In genomic region chr11:72760781-72761180, GRCm38 (mm10) we compare ENCODE assay signal across 23 mouse cellular contexts. TPM values are rescaled to one million over a fixed set of nuclear protein-coding genes. Genes with fewer than 3 reads are reported as not detected.
DNase-seq lines count a peak whose midpoint lies in the region; ATAC-seq and TF ChIP-seq lines count a peak whose summit lies in the region.
"Had no signal": no experiment of that assay in that cellular context is flagged by ENCODE, and none has a peak within 500 bp of the region (broad histone marks: within the 10 kb centered on the region; RNA-seq: fewer than 3 reads in every experiment).

No protein-coding gene starts in this region.

- ATAC-seq in monocyte, adult 5-6 weeks (replicated peaks; ENCODE audit: insufficient number of reproducible peaks, low FRiP score, low TSS enrichment, poor library complexity, severe bottlenecking), result no peak
- ATAC-seq: activated CD4-positive, CD25-positive, alpha-beta regulatory T cell, adult 4 months; CD4-positive, CD25-positive, alpha-beta regulatory T cell, adult 4 months; Patski had no signal

- H3K79me2 ChIP-seq in CH12.LX (replicated peaks; ENCODE audit: control insufficient read depth, extremely low read depth, insufficient read depth, poor library complexity, severe bottlenecking) (no peaks in the 10 kb centered on the region), MEL (ENCODE audit: control insufficient read depth, insufficient read depth, low read length, poor library complexity) (no peaks in the 10 kb centered on the region)

- in situ Hi-C loops in CH12.LX (cut with MboI; ENCODE audit: low pct_ligation_motif_present, low pct_unique_long_range_greater_than_20kb, low sequenced_read_pairs), result no loop called here
- in situ Hi-C loops in ES-E14 (cut with MboI; ENCODE audit: low sequenced_read_pairs in 2 of 2, unreplicated experiment in 2 of 2), result no loop called here

- DNase-seq in CH12.LX (ENCODE audit: extremely low read depth), result no peak
- no peak for DNase-seq in ES-E14 (ENCODE audit: low read depth, low spot score)
- no peak for DNase-seq in MEL (ENCODE audit: low read depth, low spot score)
- no peak for DNase-seq in spleen, postnatal 10 days (ENCODE audit: low spot score in 2 of 2)
- no peak for DNase-seq in natural killer cell, adult 2 months (ENCODE audit: low spot score in 2 of 2)
- DNase-seq: adrenal gland, adult 2 months; adrenal gland, adult 8-10 months; adrenal gland, postnatal 10 days; adrenal gland, postnatal 14 days; adrenal gland, postnatal 25 days; adrenal gland, postnatal 36 days; B cell, adult 2 months; cerebellum, adult 11 months; cerebellum, adult 11-12 months; cerebellum, adult 18-20 months; cerebellum, adult 2 months; cerebellum, adult 8-10 months; cerebellum, adult 9-10 months had no signal

- H3K36me3 ChIP-seq in CH12.LX (replicated peaks in 1 of 2; ENCODE audit: control insufficient read depth in 1 of 2, insufficient read depth in 1 of 2, low read length in 1 of 2) (peaks cover 81 to 88% of the 10 kb centered on the region in 2 experiments), ES-E14 (ENCODE audit: control insufficient read depth, insufficient read depth, low read length, poor library complexity, severe bottlenecking) (peaks cover 32% of the 10 kb centered on the region), MEL (ENCODE audit: control insufficient read depth in 1 of 2, insufficient read depth in 2 of 2, low read length in 2 of 2) (peaks cover 4 to 67% of the 10 kb centered on the region in 2 experiments)

- no peak for TF ChIP-seq CTCF in CH12.LX (conservative IDR thresholded peaks at IDR 0.05 in 1 of 2, IDR thresholded peaks at IDR 0.05 in 1 of 2; ENCODE audit: low read depth in 2 of 2, low read length in 2 of 2)
- TF ChIP-seq CTCF in MEL (IDR thresholded peaks at IDR 0.05 in 2 of 3, conservative IDR thresholded peaks at IDR 0.05 in 1 of 3; ENCODE audit: control insufficient read depth in 1 of 3, insufficient read depth in 1 of 3, low read depth in 2 of 3, low read length in 3 of 3, poor library complexity in 1 of 3, severe bottlenecking in 1 of 3), result no peak

- dilution Hi-C loops in CH12.LX (cut with MboI; ENCODE audit: extremely low pct_ligation_motif_present, extremely low pct_unique_long_range_greater_than_20kb, low sequenced_read_pairs), result no loop called here

- H3K9ac ChIP-seq in CH12.LX (ENCODE audit: insufficient read depth, low read depth) (no peak overlapping the region), ES-E14 (ENCODE audit: insufficient read depth, low read depth, low read length, poor library complexity, severe bottlenecking) (no peak overlapping the region), MEL (ENCODE audit: control insufficient read depth, low read depth, low read length, poor library complexity, severe bottlenecking) (no peak overlapping the region)

- TF ChIP-seq POLR2A in CH12.LX (IDR thresholded peaks at IDR 0.05; ENCODE audit: low read depth, low read length) (no peak), MEL (IDR thresholded peaks at IDR 0.05; ENCODE audit: control insufficient read depth in 1 of 2, insufficient read depth in 1 of 2, low read depth in 1 of 2, low read length in 2 of 2, poor library complexity in 1 of 2) (no peak)

- H3K4me1 ChIP-seq in CH12.LX (ENCODE audit: control insufficient read depth in 1 of 2, insufficient read depth in 2 of 2) (no peaks in the 10 kb centered on the region), ES-E14 (ENCODE audit: control insufficient read depth in 2 of 2, insufficient read depth in 2 of 2, low read length in 2 of 2, poor library complexity in 1 of 2) (no peaks in the 10 kb centered on the region), MEL (ENCODE audit: control insufficient read depth in 1 of 2, insufficient read depth in 2 of 2, low read length in 2 of 2) (no peaks in the 10 kb centered on the region)

- TF ChIP-seq EP300 in CH12.LX (IDR thresholded peaks at IDR 0.05; ENCODE audit: low read length) (no peak), MEL (IDR thresholded peaks at IDR 0.05; ENCODE audit: low read depth in 1 of 2, low read length in 2 of 2) (no peak)

- TF ChIP-seq RAD21 in CH12.LX (IDR thresholded peaks at IDR 0.05; ENCODE audit: low read depth, low read length) (no peak), MEL (IDR thresholded peaks at IDR 0.05; ENCODE audit: low read depth, low read length) (no peak)

- no peaks in the 10 kb centered on the region for H3K9me3 ChIP-seq in CH12.LX (replicated peaks; ENCODE audit: low read length)
- no peaks in the 10 kb centered on the region for H3K9me3 ChIP-seq in ES-E14 (ENCODE audit: control insufficient read depth, insufficient read depth, low read depth, low read length)
- H3K9me3 ChIP-seq in MEL (replicated peaks; ENCODE audit: insufficient read depth, low read length), result no peaks in the 10 kb centered on the region
- H3K9me3 ChIP-seq: G1E had no signal

- H3K27me3 ChIP-seq in CH12.LX (replicated peaks), result no peaks in the 10 kb centered on the region
- no peaks in the 10 kb centered on the region for H3K27me3 ChIP-seq in MEL (ENCODE audit: control insufficient read depth in 1 of 2, insufficient read depth in 2 of 2, low read length in 2 of 2)
- H3K27me3 ChIP-seq: Patski had no signal

- H3K27ac ChIP-seq in CH12.LX (ENCODE audit: insufficient read depth, low read depth), result no peak overlapping the region
- no peak overlapping the region for H3K27ac ChIP-seq in ES-E14 (ENCODE audit: insufficient read depth, low read depth, low read length, poor library complexity, severe bottlenecking)
- no peak overlapping the region for H3K27ac ChIP-seq in MEL (ENCODE audit: control insufficient read depth, low read depth, low read length)

- H3K4me3 ChIP-seq in CH12.LX (replicated peaks in 1 of 3; ENCODE audit: low read depth in 2 of 3, low read length in 2 of 3, poor library complexity in 1 of 3) (no peak overlapping the region), ES-E14 (ENCODE audit: insufficient read depth in 1 of 2, low read depth in 1 of 2, low read length in 2 of 2, poor library complexity in 1 of 2, severe bottlenecking in 1 of 2) (no peak overlapping the region), MEL (ENCODE audit: control insufficient read depth in 1 of 2, insufficient read depth in 1 of 2, low read depth in 2 of 2, low read length in 2 of 2) (no peak overlapping the region)

- H3K4me2 ChIP-seq in CH12.LX (ENCODE audit: insufficient read depth, low read depth, poor library complexity, severe bottlenecking), result no peak overlapping the region

TF ChIP-seq in CH12.LX, 34 proteins besides CTCF, POLR2A, EP300 and RAD21:
- TF ChIP-seq NRF1 (IDR thresholded peaks at IDR 0.05; ENCODE audit: low read depth, low read length) (no peak), SIN3A (IDR thresholded peaks at IDR 0.05; ENCODE audit: low read length) (no peak), MAFK (IDR thresholded peaks at IDR 0.05; ENCODE audit: insufficient replicate concordance, low read length) (peak; percentile 76)
TF ChIP-seq in CH12.LX: peak in this region for 1.

TF ChIP-seq in ES-E14, 5 proteins besides CTCF, POLR2A, EP300 and RAD21:
- TF ChIP-seq MAFK (IDR thresholded peaks at IDR 0.05; ENCODE audit: insufficient read depth, low read depth, low read length) (0 out of 2 replicates have a peak, but pooled peaks have one; percentile 31), ZC3H11A (IDR thresholded peaks at IDR 0.05; ENCODE audit: borderline replicate concordance, low read depth, low read length) (no peak)

TF ChIP-seq in MEL, 35 proteins besides CTCF, POLR2A, EP300 and RAD21:
- TF ChIP-seq MAZ (IDR thresholded peaks at IDR 0.05; ENCODE audit: low read depth, low read length) (no peak), MAFK (IDR thresholded peaks at IDR 0.05; ENCODE audit: borderline replicate concordance, low read depth, low read length) (peak; percentile 82)

RNA-seq across cellular contexts. Expression of gene Cyb5d2, which starts 35.2 kb away (rescaled TPM):
- total RNA-seq in CH12.LX (2012; rRNA removed) (3.9 and 4.6 TPM in 2 replicates), CH12.LX (2014; rRNA removed) (3.2 and 3.9 TPM in 2 replicates), ES-E14 (2012; rRNA removed) (5.1 and 5.8 TPM in 2 replicates), MEL (2012; rRNA removed) (5.9 and 7.2 TPM in 2 replicates)
- polyA plus RNA-seq in CH12.LX (2012; ENCODE audit: insufficient read length, low read depth) (2.4 and 2.8 TPM in 2 replicates), MEL (2012; ENCODE audit: insufficient read depth in 1 of 2, insufficient read length in 2 of 2, low read depth in 1 of 2, low replicate concordance in 2 of 2, missing spikeins in 1 of 2) (1 to 10 TPM in 1 of 2 experiments, not detected in 1; 4.6 TPM)
- 5.4 to 6.6 TPM (median 6.4 TPM) in 3 replicates for total RNA-seq in monocyte, adult 5-6 weeks (2017)

RNA-seq across cellular contexts. Expression of gene Zzef1, which starts 35.2 kb away (rescaled TPM):
- 16.8 and 17.4 TPM in 2 replicates for total RNA-seq in CH12.LX (2012; rRNA removed)
- total RNA-seq in CH12.LX (2014; rRNA removed), result 9.4 and 10.5 TPM in 2 replicates
- polyA plus RNA-seq in CH12.LX (2012; ENCODE audit: insufficient read length, low read depth), result 17.1 and 20.8 TPM in 2 replicates
- 22.3 and 23.0 TPM in 2 replicates for total RNA-seq in ES-E14 (2012; rRNA removed)
- 11.8 and 13.3 TPM in 2 replicates for total RNA-seq in MEL (2012; rRNA removed)
- 10 to 100 TPM in 1 of 2 experiments, not detected in 1; 17.6 TPM for polyA plus RNA-seq in MEL (2012; ENCODE audit: insufficient read depth in 1 of 2, insufficient read length in 2 of 2, low read depth in 1 of 2, low replicate concordance in 2 of 2, missing spikeins in 1 of 2)
- total RNA-seq in monocyte, adult 5-6 weeks (2017), result 87.3 to 90.8 TPM (median 90.0 TPM) in 3 replicates

Comparison
In these comparisons a context has a peak if more than half of its experiments do, and no peak if none do; other contexts are left out.
1. Of the 35 proteins assayed by ChIP-seq in both MEL and CH12.LX: peak only in MEL: none; only in CH12.LX: none; in both: MAFK; in neither: 34.